Mouse (Mus musculus): ENCODE data around the gene Gm9944.

The Gm9944 gene

GRCm38 (mm10) chr4:144453217-144453616 lies at the start of gene Gm9944:
Gene Gm9944 (minus strand): TSS chr4:144453317.
- no peak for DNase-seq (ENCODE audit: extremely low spot score, low read depth, low spot score)

- DNase-seq (ENCODE audit: extremely low spot score, low read depth, low spot score) = no peak
Measured at GRCm38 (mm10) chr4:144493331-144493730, 40.2 kb upstream of the Gm9944 start.

GRCm38 (mm10) chr4:144468091-144468490 lies 15.0 kb upstream of the Gm9944 start:
- DNase-seq (ENCODE audit: extremely low spot score, low read depth, low spot score) = no peak

GRCm38 (mm10) chr4:144465206-144465605 lies 12.1 kb upstream of the Gm9944 start:
- no peak for DNase-seq (ENCODE audit: extremely low spot score, low read depth, low spot score)

- DNase-seq (ENCODE audit: extremely low spot score, low read depth, low spot score) = no peak
Measured at GRCm38 (mm10) chr4:144463656-144464055, 10.5 kb upstream of the Gm9944 start, which contains the start of gene Aadacl3. Gene Aadacl3 (minus strand): TSS chr4:144463756.

- no peak for DNase-seq (ENCODE audit: extremely low spot score, low read depth, low spot score)
Measured at GRCm38 (mm10) chr4:144448546-144448945, 4.6 kb downstream of the Gm9944 start.

GRCm38 (mm10) chr4:144441582-144441981 lies 11.5 kb downstream of the Gm9944 start:
- DNase-seq (ENCODE audit: extremely low spot score, low read depth, low spot score) = no peak

- DNase-seq (ENCODE audit: extremely low spot score, low read depth, low spot score) = no peak
Measured at GRCm38 (mm10) chr4:144441095-144441494, 12.0 kb downstream of the Gm9944 start.

- no peak for DNase-seq (ENCODE audit: extremely low spot score, low read depth, low spot score)
Measured at GRCm38 (mm10) chr4:144438672-144439071, 14.4 kb downstream of the Gm9944 start, which contains the start of gene 1700012P22Rik. Gene 1700012P22Rik (minus strand): TSS chr4:144438772.

GRCm38 (mm10) chr4:144433216-144433615 lies 19.9 kb downstream of the Gm9944 start:
- no peak for DNase-seq (ENCODE audit: extremely low spot score, low read depth, low spot score)

- DNase-seq (ENCODE audit: extremely low spot score, low read depth, low spot score) = no peak
Measured at GRCm38 (mm10) chr4:144430723-144431122, 22.4 kb downstream of the Gm9944 start.

- DNase-seq (ENCODE audit: extremely low spot score, low read depth, low spot score) = peak; percentile 28
Measured at GRCm38 (mm10) chr4:144428868-144429267, 24.2 kb downstream of the Gm9944 start.

GRCm38 (mm10) chr4:144424590-144424989 lies 28.5 kb downstream of the Gm9944 start:
- no peak for DNase-seq (ENCODE audit: extremely low spot score, low read depth, low spot score)

GRCm38 (mm10) chr4:144420644-144421043 lies 32.5 kb downstream of the Gm9944 start:
- DNase-seq (ENCODE audit: extremely low spot score, low read depth, low spot score) = no peak

GRCm38 (mm10) chr4:144408290-144408689 lies 44.8 kb downstream of the Gm9944 start, which contains the start of gene Pramef12:
Gene Pramef12 (minus strand): TSS chr4:144408464.
- no peak for DNase-seq (ENCODE audit: extremely low spot score, low read depth, low spot score)

- DNase-seq (ENCODE audit: extremely low spot score, low read depth, low spot score) = no peak
Measured at GRCm38 (mm10) chr4:144406261-144406660, 46.9 kb downstream of the Gm9944 start.

- peak; percentile 37 for DNase-seq (ENCODE audit: extremely low spot score, low read depth, low spot score)
Measured at GRCm38 (mm10) chr4:144404456-144405086, 48.5 kb downstream of the Gm9944 start.
